Mouse (Mus musculus): ENCODE measurements around the gene A730061H03Rik. TPM values are rescaled to one million over a fixed set of nuclear protein-coding genes. Genes with fewer than 3 reads are reported as not detected.
A peak's percentile ranks its signal among the peaks of the same experiment; 100 is the strongest.

A730061H03Rik gene
- not detected for total RNA-seq (2021)
- long read RNA-seq, experiment 1: 0 reads
- long read RNA-seq, experiment 2: 0 reads

GRCm38 (mm10) chr14:55560202-55561073, at the start of gene A730061H03Rik:
TSS of gene A730061H03Rik (minus strand) at chr14:55560406.
- Histone ChIP-seq H3K27ac (peak within 1 kb of the TSS; percentile 96), H3K4me3 (peak within 1 kb of the TSS; percentile 74)
- intact Hi-C loops (cut with DNase I): loop anchor here (2.0 kb wide), 1 partner anchor 14 kb away; the partner anchor contains the start of gene Fitm1
- no peak for TF ChIP-seq CTCF (IDR thresholded peaks at IDR 0.05)
- DNase-seq: peak; percentile 98

GRCm38 (mm10) chr14:55608339-55608738, 48.1 kb upstream of the A730061H03Rik start:
- H3K4me3 ChIP-seq: no peak overlapping the region
- no peak for TF ChIP-seq CTCF (IDR thresholded peaks at IDR 0.05)
- intact Hi-C loops (cut with DNase I): no loop called here
- DNase-seq: no peak
- no peak overlapping the region for H3K27ac ChIP-seq

- intact Hi-C loops (cut with DNase I): no loop called here
- Histone ChIP-seq H3K27ac (no peak overlapping the region), H3K4me3 (no peak overlapping the region)
- DNase-seq: no peak
- TF ChIP-seq CTCF (IDR thresholded peaks at IDR 0.05): no peak
Measured at GRCm38 (mm10) chr14:55605743-55606459, 45.7 kb upstream of the A730061H03Rik start.

- Histone ChIP-seq H3K4me3 (peak overlapping the region; percentile 84), H3K27ac (peak overlapping the region; percentile 88)
- no peak for TF ChIP-seq CTCF (IDR thresholded peaks at IDR 0.05)
- intact Hi-C loops (cut with DNase I): loop anchor here (5.0 kb wide), 1 partner anchor 48 kb away; no protein-coding TSS in a partner anchor
- DNase-seq: no peak
Measured at GRCm38 (mm10) chr14:55604823-55605222, 44.6 kb upstream of the A730061H03Rik start.

GRCm38 (mm10) chr14:55603633-55604576, 43.7 kb upstream of the A730061H03Rik start:
- intact Hi-C loops (cut with DNase I): loop anchor here (2.0 to 5.0 kb wide), 2 partner anchors 47 to 107 kb away; no protein-coding TSS in a partner anchor
- H3K27ac ChIP-seq: peak overlapping the region; percentile 88
- DNase-seq: peak; percentile 91
- H3K4me3 ChIP-seq: peak overlapping the region; percentile 84
- TF ChIP-seq CTCF (IDR thresholded peaks at IDR 0.05): no peak; the same call in none of the 2 replicates

- no peak for DNase-seq
- no peak for TF ChIP-seq CTCF (IDR thresholded peaks at IDR 0.05)
- intact Hi-C loops (cut with DNase I): loop anchor here (2.0 to 5.0 kb wide), 2 partner anchors 46 to 106 kb away; no protein-coding TSS in a partner anchor
- Histone ChIP-seq H3K27ac (peak within 1 kb of the TSS; percentile 88), H3K4me3 (peak within 1 kb of the TSS; percentile 84)
Measured at GRCm38 (mm10) chr14:55603271-55603632, 43.0 kb upstream of the A730061H03Rik start, which contains the start of gene Irf9. TSS of gene Irf9 (plus strand) at chr14:55603571.

- intact Hi-C loops (cut with DNase I): no loop called here
- no peak for DNase-seq
- TF ChIP-seq CTCF (IDR thresholded peaks at IDR 0.05): no peak
- Histone ChIP-seq H3K4me3 (no peak overlapping the region), H3K27ac (no peak overlapping the region)
Measured at GRCm38 (mm10) chr14:55598521-55599390, 38.5 kb upstream of the A730061H03Rik start.

GRCm38 (mm10) chr14:55596036-55596690, 36.0 kb upstream of the A730061H03Rik start:
- DNase-seq: no peak
- no peak overlapping the region for H3K27ac ChIP-seq
- intact Hi-C loops (cut with DNase I): no loop called here

GRCm38 (mm10) chr14:55592226-55592625, 32.0 kb upstream of the A730061H03Rik start:
- Histone ChIP-seq H3K27ac (peak overlapping the region; percentile 98), H3K4me3 (peak overlapping the region; percentile 74)
- TF ChIP-seq CTCF (IDR thresholded peaks at IDR 0.05): no peak
- intact Hi-C loops (cut with DNase I): no loop called here
- peak; percentile 53 for DNase-seq

More at GRCm38 (mm10) chr14:55596036-55596690, 36.0 kb upstream of the A730061H03Rik start:
- H3K4me3 ChIP-seq: no peak overlapping the region
- TF ChIP-seq CTCF (IDR thresholded peaks at IDR 0.05): no peak

GRCm38 (mm10) chr14:55591331-55591891, 31.2 kb upstream of the A730061H03Rik start, which contains the start of gene Rnf31:
TSS of gene Rnf31 (plus strand) at chr14:55591708.
- no peak for TF ChIP-seq CTCF (IDR thresholded peaks at IDR 0.05)
- peak; percentile 97 for DNase-seq
- H3K4me3 ChIP-seq: peak within 1 kb of the TSS; percentile 74
- intact Hi-C loops (cut with DNase I): loop anchor here (1.0 kb wide), 2 partner anchors 16 to 80 kb away; partner anchors contain the start of genes Fitm1 and Gmpr2
- peak within 1 kb of the TSS; percentile 98 for H3K27ac ChIP-seq

All from gastrocnemius, adult 2 months (tissue).